Mouse (Mus musculus) 3134 (cell line): ENCODE measurements at regions not wholly inside any gene's neighbourhood (a gene's known extent, or its start where the extent isn't known, plus 50 kb on each side); places are given as distances from the start of the nearest gene placed in this dataset.

Experiments
- DNase-seq: peaks from one replicate; pipeline ENCODE4 v3.0.0-alpha.2; 2011; ENCODE audit warnings: low spot score; ENCODE audit not compliant: insufficient read length; ENCODE audit errors: extremely low read depth

DNA sequence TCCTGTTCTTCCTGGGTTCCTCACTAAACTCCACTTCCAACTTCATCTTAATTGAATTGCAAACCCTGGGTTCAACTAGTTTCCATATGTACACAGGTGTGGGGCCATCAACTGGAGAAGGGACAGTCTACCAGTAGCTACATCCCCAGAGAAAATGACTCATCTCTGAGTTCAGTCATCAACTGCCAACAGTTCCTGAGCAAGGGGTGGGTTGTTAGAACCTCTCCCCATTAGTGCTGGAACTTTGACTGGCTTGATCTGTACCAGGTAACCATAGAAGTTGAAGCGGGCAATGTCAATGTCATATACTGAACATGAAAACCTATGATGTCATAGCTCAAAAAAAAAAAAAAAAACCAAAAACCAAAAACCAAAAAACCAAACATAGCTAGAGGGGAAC is 69.8 kb downstream of the Gm21750 start:
- DNase-seq: no peak

- no peak for DNase-seq
These were observed 71.1 kb downstream of the Gm21750 start for GRCm38 (mm10) chr14:73732161-73732560.

DNA sequence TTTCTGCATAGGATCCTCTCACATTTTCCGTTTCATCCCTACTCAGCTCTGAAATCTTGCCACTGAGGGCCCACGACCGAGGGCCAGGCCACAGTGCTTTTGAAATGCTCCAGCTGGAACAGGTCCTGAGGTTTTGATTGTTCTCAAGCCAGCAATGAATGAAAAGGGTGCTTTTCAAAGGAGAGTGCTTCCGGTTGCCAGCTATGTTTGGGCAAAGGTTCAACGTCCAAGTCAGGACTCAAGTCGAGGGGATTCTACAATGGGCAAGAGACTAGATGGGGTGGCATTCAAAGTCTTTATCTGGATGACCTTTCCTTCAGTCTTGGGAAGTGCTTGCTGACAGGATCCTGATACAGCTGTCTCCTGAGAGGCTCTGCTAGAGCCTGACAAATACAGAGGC is 89.8 kb downstream of the Gm21750 start:
- no peak for DNase-seq

DNA sequence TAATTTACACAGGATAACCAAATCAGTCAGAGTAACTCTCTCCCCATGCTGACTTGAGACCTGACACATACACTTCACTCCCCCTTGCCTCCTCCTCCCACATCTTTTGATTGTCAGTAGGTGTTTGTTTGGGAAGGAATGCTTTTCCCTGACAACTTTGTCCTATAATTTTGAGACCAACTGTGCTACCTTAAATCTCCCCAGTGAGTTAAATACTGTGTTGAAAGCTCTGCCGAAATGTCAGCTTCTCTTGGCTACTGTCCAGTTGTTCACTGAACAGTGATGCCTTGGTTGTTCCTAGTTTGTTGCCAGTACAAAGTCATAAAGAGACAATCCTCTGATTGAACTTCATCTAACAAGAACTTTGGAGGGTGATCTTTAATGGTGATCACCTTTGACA is 99.0 kb downstream of the Gm21750 start:
- DNase-seq: no peak

GRCm38 (mm10) chr14:73772964-73773363 is 111.9 kb downstream of the Gm21750 start:
- DNase-seq: no peak

DNA sequence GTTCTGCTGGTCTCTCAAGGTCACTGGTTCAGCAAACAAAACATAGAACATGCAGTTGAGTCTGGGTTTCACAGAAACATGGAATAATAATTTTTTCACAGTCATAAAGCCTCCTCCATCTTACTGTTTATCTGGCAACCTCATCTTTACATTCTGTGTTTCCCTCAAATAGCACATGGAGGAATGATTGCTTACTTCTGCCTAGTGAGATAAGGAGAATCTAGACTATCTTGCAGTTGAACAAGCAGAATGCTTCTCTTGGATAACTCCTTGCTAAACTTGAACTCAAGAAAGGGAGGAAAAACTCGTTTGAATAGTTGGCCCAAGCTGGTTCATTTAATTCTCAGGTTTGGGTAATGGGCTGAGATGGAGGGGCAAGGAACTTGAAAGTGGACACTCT is 112.8 kb downstream of the Gm21750 start:
- DNase-seq: no peak

DNA sequence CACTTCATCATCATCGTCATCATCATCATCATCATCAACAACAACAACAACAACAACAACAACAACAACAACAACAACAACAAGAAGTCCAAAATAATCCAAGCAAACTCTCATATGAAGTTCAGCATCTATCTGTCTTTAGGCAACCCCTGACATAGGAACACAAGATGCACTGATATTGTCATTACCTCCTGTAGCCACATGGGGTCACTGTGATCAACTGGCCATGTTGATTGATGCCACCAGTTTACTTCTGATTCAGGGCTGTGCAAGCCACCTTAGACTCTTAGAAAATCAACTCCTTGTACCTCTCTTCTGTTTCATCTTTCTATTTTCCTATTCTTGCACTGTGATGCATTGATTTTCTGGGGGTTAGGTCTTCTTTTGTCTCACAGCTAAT is 115.0 kb downstream of the Gm21750 start:
- DNase-seq: no peak

DNA sequence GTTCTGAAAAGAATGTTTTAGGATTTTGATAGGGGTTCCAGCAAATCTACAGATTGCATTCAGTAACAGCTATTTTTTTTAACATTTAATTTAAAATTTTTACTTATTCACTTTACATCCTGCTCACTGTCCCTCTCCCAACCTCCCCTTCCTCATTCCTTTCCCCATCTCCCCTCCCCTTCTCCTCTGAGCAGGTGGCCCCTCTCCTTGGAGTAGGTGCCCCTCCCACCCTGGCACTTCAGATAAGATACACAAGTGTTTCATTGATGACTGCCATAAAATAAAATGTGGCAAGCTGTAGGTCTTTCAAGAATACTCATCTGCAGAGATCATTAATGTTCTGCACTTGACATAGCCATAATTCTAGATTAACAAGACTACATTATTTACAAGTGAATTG is 146.1 kb downstream of the Gm21750 start:
- no peak for DNase-seq

DNA sequence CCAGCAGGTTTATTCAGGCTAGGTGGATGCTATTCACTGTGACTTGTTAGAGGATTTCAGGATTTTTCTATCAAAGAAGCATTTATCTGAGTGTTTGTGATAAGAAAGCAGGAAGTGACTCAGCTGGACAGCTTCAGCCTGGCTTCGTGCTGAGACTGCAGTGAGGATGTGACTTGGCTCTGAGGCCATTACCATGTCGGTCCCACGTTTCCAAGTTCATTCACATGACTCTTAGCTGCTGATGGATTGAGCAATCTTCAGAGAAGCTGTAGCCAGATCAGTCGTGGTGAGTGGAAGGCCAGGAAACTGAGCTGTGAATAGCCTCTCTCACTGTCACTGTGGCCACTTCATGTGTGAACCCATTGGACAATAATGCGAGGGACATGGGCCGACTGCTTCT is 177.9 kb downstream of the Gm21750 start:
- no peak for DNase-seq

GRCm38 (mm10) chr14:73861782-73862181 is 200.8 kb downstream of the Gm21750 start:
- no peak for DNase-seq

- DNase-seq: no peak
These were observed 213.3 kb downstream of the Gm21750 start for GRCm38 (mm10) chr14:73874337-73874736.

DNA sequence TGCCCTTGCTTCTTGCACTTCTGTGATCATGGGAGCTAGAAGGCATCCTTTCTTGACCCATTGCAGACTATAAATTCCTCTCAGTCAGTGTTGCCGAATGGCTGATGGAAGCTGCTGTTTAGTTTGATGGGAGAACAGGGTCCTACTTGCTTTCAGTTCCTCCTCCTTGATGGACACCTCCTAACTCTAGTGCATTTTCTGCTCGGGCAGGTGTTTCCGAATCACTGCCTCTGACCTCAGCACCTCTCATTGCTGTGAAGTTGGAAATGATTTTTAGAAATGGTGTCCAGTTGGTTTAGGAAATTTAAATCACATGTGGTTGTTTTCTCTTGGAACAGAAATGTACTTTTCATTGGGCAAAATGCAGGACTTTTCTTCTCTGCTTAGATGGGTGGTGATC is 214.9 kb downstream of the Gm21750 start:
- DNase-seq: no peak

- no peak for DNase-seq
These were observed 217.2 kb downstream of the Gm21750 start for GRCm38 (mm10) chr14:73878267-73878666.

DNA sequence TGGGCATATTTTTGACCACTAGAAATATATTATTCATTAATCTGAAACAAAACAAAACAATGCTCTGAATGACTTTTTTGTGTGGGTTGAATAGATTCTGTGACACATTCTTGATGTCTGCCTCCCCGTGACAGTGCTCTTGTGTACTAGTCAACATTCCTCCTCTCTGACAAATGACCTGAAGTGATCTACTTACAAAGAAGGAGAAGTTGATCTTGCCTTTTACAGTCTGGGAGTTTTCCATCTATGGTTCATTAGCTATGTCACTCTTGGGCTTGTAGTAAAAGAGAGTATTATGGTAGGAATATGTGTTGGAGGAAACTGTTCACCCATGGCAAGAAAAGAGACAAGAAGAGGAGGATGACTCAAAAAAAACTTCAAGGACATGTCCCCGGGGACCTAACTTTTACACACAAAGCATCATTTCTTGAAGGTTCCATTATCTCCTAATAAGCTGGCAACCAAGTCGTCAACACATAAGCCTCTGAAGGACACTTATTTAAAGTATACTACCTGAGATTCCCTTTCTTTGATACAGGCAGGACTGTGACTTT is 217.9 kb downstream of the Gm21750 start:
- DNase-seq: no peak

GRCm38 (mm10) chr14:73891451-73891850 is 230.4 kb downstream of the Gm21750 start:
- no peak for DNase-seq

DNA sequence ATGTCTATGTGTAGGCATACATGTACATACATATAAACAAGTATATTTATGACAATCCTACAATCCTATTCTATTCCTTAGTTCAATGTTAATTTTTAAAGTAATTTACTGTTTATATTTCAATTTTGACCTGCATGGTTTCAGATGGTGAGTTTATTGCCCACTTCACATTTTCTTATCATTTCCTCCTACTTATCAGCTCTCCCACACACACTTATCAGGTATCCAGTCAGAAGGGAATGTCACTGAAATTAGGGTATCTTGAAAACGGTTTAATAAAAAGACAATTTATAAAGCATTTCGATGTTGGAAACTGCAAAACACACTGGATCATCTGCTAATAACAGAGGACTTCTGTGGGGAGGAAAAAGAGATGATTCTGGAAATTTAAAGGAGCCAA is 233.8 kb downstream of the Gm21750 start:
- DNase-seq: no peak

GRCm38 (mm10) chr14:73895266-73895665 is 234.2 kb downstream of the Gm21750 start:
- no peak for DNase-seq

DNA sequence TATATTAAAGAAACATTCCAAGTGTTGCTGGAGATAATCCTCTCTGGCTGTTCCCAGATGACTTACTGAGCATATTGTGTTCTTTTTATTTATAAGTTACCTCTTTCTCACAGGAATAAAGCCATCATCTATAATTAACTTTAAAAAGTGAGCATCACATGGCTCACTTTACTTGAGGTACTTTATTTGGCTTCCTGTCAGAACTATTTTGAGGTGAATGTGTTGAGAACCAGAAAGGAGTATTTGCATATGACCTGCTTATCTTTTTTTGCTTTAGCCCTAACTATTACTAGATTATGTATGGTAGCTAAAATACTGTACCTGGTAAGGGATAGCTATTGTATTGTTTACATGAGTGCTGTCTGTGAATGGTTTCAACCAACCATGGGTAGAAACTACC is 238.1 kb downstream of the Gm21750 start:
- no peak for DNase-seq

GRCm38 (mm10) chr14:73902085-73902713 is 241.2 kb downstream of the Gm21750 start:
- no peak for DNase-seq

GRCm38 (mm10) chr14:73913756-73914448 is 252.9 kb downstream of the Gm21750 start:
- no peak for DNase-seq

- DNase-seq: no peak
These were observed 255.0 kb downstream of the Gm21750 start for GRCm38 (mm10) chr14:73915990-73916389.

- DNase-seq: no peak
These were observed 270.1 kb downstream of the Gm21750 start for GRCm38 (mm10) chr14:73931095-73931494.
